Mouse (Mus musculus): ENCODE data around the gene Shf.

DNA sequence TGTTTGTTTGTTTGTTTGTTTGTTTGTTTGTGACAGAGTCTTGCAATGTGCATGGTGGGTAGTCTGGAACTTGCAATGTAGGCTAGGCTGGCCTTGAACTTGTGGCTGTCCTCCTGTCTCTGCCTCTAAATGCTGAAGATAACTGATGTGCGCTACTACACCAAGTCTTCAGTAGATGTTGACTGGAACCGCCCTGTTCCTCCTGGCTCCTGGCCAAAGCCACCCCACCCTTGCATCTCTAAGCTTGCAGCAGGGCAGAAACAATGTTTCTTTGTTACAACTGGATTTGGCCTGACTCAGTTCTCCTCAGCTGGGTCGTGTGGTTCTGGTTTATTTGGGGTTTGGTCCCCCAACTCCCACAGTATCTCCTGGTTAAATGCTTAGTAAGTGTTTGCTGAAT, 34.8 kb downstream of the Shf start:
- TF ChIP-seq CTCF (IDR thresholded peaks at IDR 0.05; ENCODE audit: insufficient read depth, low read depth, low read length) (no peak), POLR2A (IDR thresholded peaks at IDR 0.05; ENCODE audit: insufficient read depth, low read depth, low read length) (no peak)

Data from olfactory bulb, adult 2 months (tissue).